Mouse (Mus musculus) lung, postnatal 0 days (tissue): ENCODE measurements around the gene Babam2. TPM values are rescaled to one million over a fixed set of nuclear protein-coding genes. Genes with fewer than 3 reads are reported as not detected.

Experiments
- ATAC-seq: fragments of 200-750 bp; cut with Nextera tagmentation; 2 replicates; pipeline ENCODE4 v1.8.0; 2017; ENCODE audit warnings: moderate library complexity
- DNase-seq: peaks from one replicate; pipeline ENCODE4 v3.0.0-alpha.2; 2016; ENCODE audit warnings: low spot score
- H3K27ac ChIP-seq: fragments of 300-500 bp; sonication (generic); 2 replicates; pipeline ENCODE4 v1.5.1; 2014; ENCODE audit warnings: antibody characterized with exemption, mild to moderate bottlenecking, low read length, mixed read lengths
- H3K27me3 ChIP-seq: fragments of 300-500 bp; sonication (generic); replicated peaks from 2 replicates; pipeline ENCODE4 v1.6.1; 2014; ENCODE audit warnings: low read length, mixed read lengths; ENCODE audit not compliant: insufficient read depth
- H3K36me3 ChIP-seq: fragments of 300-500 bp; sonication (generic); 2 replicates; pipeline ENCODE4 v1.6.1; 2014; ENCODE audit warnings: low read length, mixed read lengths; ENCODE audit not compliant: insufficient read depth
- H3K4me1 ChIP-seq: fragments of 300-500 bp; sonication (generic); 2 replicates; pipeline ENCODE4 v1.6.1; 2014; ENCODE audit warnings: antibody characterized with exemption, low read depth, low read length, mixed read lengths; ENCODE audit not compliant: insufficient read depth
- H3K4me2 ChIP-seq: fragments of 300-500 bp; sonication (generic); replicated peaks from 2 replicates; pipeline ENCODE4 v1.6.1; 2014; ENCODE audit warnings: low read depth, mild to moderate bottlenecking, low read length, moderate library complexity, mixed read lengths
- H3K4me3 ChIP-seq: fragments of 300-500 bp; sonication (generic); 2 replicates; pipeline ENCODE4 v1.5.1; 2014; ENCODE audit warnings: low read depth, low read length
- H3K9ac ChIP-seq: fragments of 300-500 bp; sonication (generic); replicated peaks from 2 replicates; pipeline ENCODE4 v1.6.1; 2014; ENCODE audit warnings: low read depth, mild to moderate bottlenecking
- H3K9me3 ChIP-seq: fragments of 300-500 bp; sonication (generic); 2 replicates; pipeline ENCODE4 v1.6.1; 2016; ENCODE audit warnings: low read length, mixed read lengths
- CTCF ChIP-seq: IDR thresholded peaks from 2 replicates; pipeline ENCODE4 v1.5.1; 2016; ENCODE audit warnings: antibody characterized with exemption, mild to moderate bottlenecking
- EP300 ChIP-seq: IDR thresholded peaks from 2 replicates; pipeline ENCODE4 v1.6.1; 2016; ENCODE audit warnings: antibody characterized with exemption, mild to moderate bottlenecking, control low read depth
- WGBS: fragments of 180-500 bp; shearing (Covaris S2); extraction: QIAGEN DNeasy Blood & Tissue Kit; methylation state at CpG from one replicate; pipeline ENCODE4 v1.1.7; 2014; 5-methylcytosine and 5-hydroxymethylcytosine counted together
- polyA plus RNA-seq: library from polyadenylated mRNA; unstranded; fragments of >200 nt; fragmentation: Nextera tagmentation; extraction: Ambion mirVana; gene quantifications from 2 replicates; pipeline ENCODE4 v1.2.1, GENCODE M21; 2015

Gene Babam2
- polyA plus RNA-seq, 1 experiment from 2014 or later, result 39.4 TPM

DNA sequence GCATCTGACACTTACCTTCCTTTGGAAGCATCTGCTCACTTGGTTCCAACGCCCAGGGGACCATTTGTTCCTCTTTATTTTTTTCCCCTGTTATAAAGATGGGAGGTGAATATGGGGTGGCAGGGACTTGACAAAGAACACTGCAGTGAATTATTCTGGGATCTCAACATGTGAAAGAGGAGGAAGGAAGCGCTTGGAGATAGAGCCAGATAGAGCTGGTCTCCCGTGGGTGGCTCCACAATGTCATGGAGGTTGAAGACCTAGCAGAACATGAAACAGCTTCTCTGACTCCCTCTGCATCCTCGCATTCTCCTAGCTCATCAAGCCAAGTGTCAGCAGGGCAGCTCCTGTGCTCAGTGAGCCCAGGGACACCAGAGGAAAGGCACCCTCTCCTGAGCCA, 312.6 kb downstream of the Babam2 start:
- Histone ChIP-seq H3K9ac (no peak overlapping the region), H3K36me3 (no peaks in the 10 kb centered on the region), H3K27me3 (no peaks in the 10 kb centered on the region), H3K4me2 (no peak overlapping the region), H3K4me1 (no peaks in the 10 kb centered on the region), H3K27ac (no peak overlapping the region), H3K4me3 (no peak overlapping the region), H3K9me3 (no peaks in the 10 kb centered on the region)
- 79% methylated on average over 4 of the region's 4 CpGs for WGBS
- DNase-seq (no peak), ATAC-seq (no peak)
- TF ChIP-seq EP300 (no peak), CTCF (no peak)

DNA sequence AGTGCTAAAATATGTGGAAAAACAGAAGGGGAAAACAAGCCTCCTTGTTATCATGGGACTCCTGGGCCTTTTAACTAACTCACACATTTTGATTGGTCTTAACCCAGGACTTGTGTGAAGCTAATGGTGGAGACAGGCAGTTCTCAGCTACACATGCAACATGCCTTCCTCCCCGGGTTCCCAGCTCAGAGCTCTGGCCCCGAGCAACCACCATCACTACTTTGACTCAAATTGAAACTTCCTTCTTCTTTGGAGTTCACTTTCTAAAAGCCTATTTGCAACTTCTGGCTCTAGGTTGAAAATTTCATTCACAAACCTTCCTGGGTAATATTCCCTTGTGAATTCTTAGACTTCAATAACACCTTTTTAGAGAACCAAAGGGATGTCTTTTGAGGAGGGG, 315.6 kb downstream of the Babam2 start:
- Histone ChIP-seq H3K4me3 (no peak overlapping the region), H3K4me1 (no peaks in the 10 kb centered on the region), H3K9me3 (no peaks in the 10 kb centered on the region), H3K4me2 (no peak overlapping the region), H3K9ac (no peak overlapping the region), H3K27me3 (no peaks in the 10 kb centered on the region), H3K36me3 (no peaks in the 10 kb centered on the region), H3K27ac (no peak overlapping the region)
- TF ChIP-seq CTCF (no peak), EP300 (no peak)
- ATAC-seq (no peak), DNase-seq (no peak)
- WGBS, result 76% methylated on average over 2 of the region's 2 CpGs

GRCm38 (mm10) chr5:32014786-32015185, 317.3 kb downstream of the Babam2 start:
- Histone ChIP-seq H3K27me3 (no peaks in the 10 kb centered on the region), H3K9ac (no peak overlapping the region), H3K4me1 (no peaks in the 10 kb centered on the region), H3K4me2 (no peak overlapping the region), H3K4me3 (no peak overlapping the region), H3K9me3 (no peaks in the 10 kb centered on the region), H3K27ac (no peak overlapping the region), H3K36me3 (no peaks in the 10 kb centered on the region)
- 91% methylated on average over 7 of the region's 7 CpGs for WGBS
- ATAC-seq, result no peak
- TF ChIP-seq CTCF, result no peak
- no peak for TF ChIP-seq EP300
- no peak for DNase-seq

- H3K27ac ChIP-seq, result no peak overlapping the region
- H3K4me2 ChIP-seq, result no peak overlapping the region
- H3K9ac ChIP-seq, result no peak overlapping the region
- H3K9me3 ChIP-seq, result no peaks in the 10 kb centered on the region
- DNase-seq, result no peak
- TF ChIP-seq EP300 (no peak), CTCF (no peak)
- H3K27me3 ChIP-seq, result no peaks in the 10 kb centered on the region
- WGBS, result 68% methylated on average over 9 of the region's 9 CpGs
- H3K4me1 ChIP-seq, result no peaks in the 10 kb centered on the region
- no peak for ATAC-seq
- no peak overlapping the region for H3K4me3 ChIP-seq
- H3K36me3 ChIP-seq, result no peaks in the 10 kb centered on the region
Observed at GRCm38 (mm10) chr5:32015949-32016478, 318.5 kb downstream of the Babam2 start.

DNA sequence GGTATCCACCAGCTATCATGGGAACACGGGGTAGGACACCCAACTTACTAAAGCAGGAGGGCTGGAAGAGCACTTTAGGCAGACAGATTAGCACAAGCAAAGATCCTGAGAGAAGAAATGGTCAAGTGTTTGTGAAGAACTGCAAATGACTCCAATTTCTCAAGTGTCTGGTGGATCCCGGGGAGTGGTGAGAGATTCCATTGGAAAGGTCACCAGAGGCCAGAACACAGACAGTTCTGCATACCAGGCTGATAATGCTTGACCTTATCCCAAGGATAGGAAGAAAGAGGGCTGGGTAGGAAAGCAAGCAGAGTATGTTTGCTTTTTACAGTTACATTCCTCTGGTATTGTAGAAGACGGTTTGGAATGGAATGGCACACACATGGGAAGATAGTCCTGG, 320.2 kb downstream of the Babam2 start:
- Histone ChIP-seq H3K9me3 (no peaks in the 10 kb centered on the region), H3K9ac (no peak overlapping the region), H3K36me3 (no peaks in the 10 kb centered on the region), H3K4me3 (no peak overlapping the region), H3K27me3 (no peaks in the 10 kb centered on the region), H3K4me1 (no peaks in the 10 kb centered on the region), H3K4me2 (no peak overlapping the region), H3K27ac (no peak overlapping the region)
- ATAC-seq, result no peak
- TF ChIP-seq EP300, result no peak
- TF ChIP-seq CTCF, result no peak
- 42% methylated on average over 3 of the region's 3 CpGs for WGBS
- no peak for DNase-seq

DNA sequence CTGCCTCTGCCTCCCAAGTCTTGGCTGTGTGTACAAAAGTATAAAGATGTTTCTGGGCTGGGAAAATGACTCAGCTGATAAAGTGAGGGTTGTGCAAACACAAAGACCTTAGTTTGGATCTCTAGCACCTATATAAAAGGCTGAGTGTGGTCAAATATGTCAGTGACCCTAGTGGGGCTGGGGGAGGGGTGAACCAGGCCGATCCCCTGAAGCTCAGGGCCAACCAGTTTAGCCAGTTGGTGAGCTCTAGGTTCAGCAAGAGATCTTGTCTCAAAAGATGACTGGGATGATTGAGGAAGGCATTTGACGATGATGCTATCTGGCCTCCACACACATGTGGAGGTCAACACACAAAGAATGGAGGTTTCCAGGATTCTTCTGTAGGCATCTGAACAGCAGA, 320.8 kb downstream of the Babam2 start:
- no peaks in the 10 kb centered on the region for H3K4me1 ChIP-seq
- TF ChIP-seq EP300 (no peak), CTCF (no peak)
- ATAC-seq (no peak), DNase-seq (no peak)
- no peak overlapping the region for H3K9ac ChIP-seq
- H3K4me2 ChIP-seq, result no peak overlapping the region
- H3K9me3 ChIP-seq, result no peaks in the 10 kb centered on the region
- WGBS, result 75% methylated on average over 2 of the region's 2 CpGs
- H3K4me3 ChIP-seq, result no peak overlapping the region
- no peaks in the 10 kb centered on the region for H3K36me3 ChIP-seq
- no peaks in the 10 kb centered on the region for H3K27me3 ChIP-seq
- no peak overlapping the region for H3K27ac ChIP-seq
